Mouse (Mus musculus) myocyte (in vitro differentiated cells): Measurements from ENCODE around the gene Nsg1.

Experiments used
- CEBPB ChIP-seq: IDR thresholded peaks from 2 replicates; pipeline ENCODE4 v1.6.1; 2011; ENCODE audit warnings: mild to moderate bottlenecking, moderate library complexity; ENCODE audit not compliant: poor library complexity, insufficient read depth, severe bottlenecking
- E2F4 ChIP-seq: IDR thresholded peaks from one replicate; pipeline ENCODE4 v1.6.1; 2011; ENCODE audit warnings: mild to moderate bottlenecking, control low read depth, moderate library complexity; ENCODE audit not compliant: insufficient read depth
- MAX ChIP-seq: IDR thresholded peaks from one replicate; pipeline ENCODE4 v1.6.1; 2011; ENCODE audit warnings: low read depth, mild to moderate bottlenecking, control low read depth
- MYOG ChIP-seq, 3 experiments: IDR thresholded peaks; one replicate each; pipeline ENCODE4 v1.6.1; 2011; ENCODE audit warnings: control low read depth in 2 of 3, low read depth in 2 of 3, mild to moderate bottlenecking in 2 of 3; ENCODE audit not compliant: insufficient read length in 2 of 3, control insufficient read depth in 1 of 3, insufficient read depth in 1 of 3
- POLR2A ChIP-seq: IDR thresholded peaks from one replicate; pipeline ENCODE4 v1.6.1; 2011; ENCODE audit warnings: low read depth, mild to moderate bottlenecking, control low read depth, moderate library complexity; ENCODE audit not compliant: insufficient read length
- REST ChIP-seq: IDR thresholded peaks from one replicate; pipeline ENCODE4 v1.6.1; 2011; ENCODE audit warnings: mild to moderate bottlenecking, control low read depth, moderate library complexity; ENCODE audit not compliant: insufficient read depth, insufficient read length
- SRF ChIP-seq: IDR thresholded peaks from one replicate; pipeline ENCODE4 v1.6.1; 2011; ENCODE audit warnings: low read depth; ENCODE audit not compliant: control insufficient read depth, insufficient read length
- TCF12 ChIP-seq: IDR thresholded peaks from one replicate; pipeline ENCODE4 v1.6.1; 2011; ENCODE audit warnings: mild to moderate bottlenecking, control low read depth; ENCODE audit not compliant: poor library complexity, insufficient read depth, severe bottlenecking
- TCF3 ChIP-seq: IDR thresholded peaks from one replicate; pipeline ENCODE4 v1.6.1; 2011; ENCODE audit warnings: low read depth, control low read depth; ENCODE audit not compliant: insufficient read length
- USF1 ChIP-seq: IDR thresholded peaks from one replicate; pipeline ENCODE4 v1.6.1; 2011; ENCODE audit warnings: low read depth, mild to moderate bottlenecking, control low read depth, moderate library complexity

DNA sequence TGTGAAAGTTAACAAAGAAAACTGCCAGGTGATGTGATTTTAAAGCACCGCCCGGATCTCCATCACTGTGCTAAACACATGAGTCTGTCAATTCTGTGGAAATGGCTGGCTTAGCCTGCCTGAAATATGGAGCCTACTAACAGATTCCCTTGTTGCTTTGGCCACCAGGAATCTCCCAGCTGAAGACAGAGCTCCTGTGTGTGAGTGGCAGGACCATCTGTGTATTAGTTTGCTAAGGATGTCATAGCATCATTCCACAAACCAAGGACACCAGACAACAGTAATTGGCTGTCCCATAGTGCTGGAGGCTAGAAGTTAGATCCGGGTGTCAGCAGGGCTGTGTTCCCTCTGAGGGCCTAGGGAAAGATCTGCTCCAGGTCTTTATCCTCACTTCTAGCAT, 31.2 kb upstream of the Nsg1 start:
- TF ChIP-seq CEBPB (no peak), USF1 (no peak), POLR2A (no peak), MAX (no peak), SRF (no peak), TCF12 (no peak), REST (no peak), MYOG (IDR thresholded peaks at IDR 0.05; ENCODE audit: control insufficient read depth in 1 of 3, insufficient read depth in 1 of 3, insufficient read length in 2 of 3, low read depth in 2 of 3) (no peak), E2F4 (no peak), TCF3 (no peak)
